Mouse (Mus musculus): ENCODE measurements at regions not wholly inside any gene's neighbourhood (a gene's known extent, or its start where the extent isn't known, plus 50 kb on each side); places are given as distances from the start of the nearest gene placed in this dataset.
A peak's percentile ranks its signal among the peaks of the same experiment; 100 is the strongest.

GRCm38 (mm10) chr4:53239856-53240255, 80.2 kb upstream of the Abca1 start:
- Histone ChIP-seq H3K27me3 (ENCODE audit: control insufficient read depth, insufficient read depth, low read depth, low read length) (no peaks in the 10 kb centered on the region), H3K4me3 (ENCODE audit: low read length) (no peak overlapping the region), H3K9me3 (ENCODE audit: control insufficient read depth, low read length) (no peaks in the 10 kb centered on the region), H3K27ac (ENCODE audit: low read length) (no peak overlapping the region), H3K9ac (ENCODE audit: low read length) (no peak overlapping the region), H3K4me1 (replicated peaks; ENCODE audit: control insufficient read depth, insufficient read depth, low read length) (no peaks in the 10 kb centered on the region), H3K4me2 (ENCODE audit: low read depth, low read length) (no peak overlapping the region), H3K36me3 (ENCODE audit: control insufficient read depth, insufficient read depth, low read length) (no peaks in the 10 kb centered on the region)
- WGBS, result 51% methylated on average over 5 of the region's 5 CpGs
- no peak for ATAC-seq (ENCODE audit: low read depth)

GRCm38 (mm10) chr4:53238314-53239259, 78.9 kb upstream of the Abca1 start:
- H3K36me3 ChIP-seq (ENCODE audit: control insufficient read depth, insufficient read depth, low read length), result no peaks in the 10 kb centered on the region
- WGBS, result 78% methylated on average over 14 of the region's 14 CpGs
- H3K4me3 ChIP-seq (ENCODE audit: low read length), result no peak overlapping the region
- no peaks in the 10 kb centered on the region for H3K27me3 ChIP-seq (ENCODE audit: control insufficient read depth, insufficient read depth, low read depth, low read length)
- no peaks in the 10 kb centered on the region for H3K4me1 ChIP-seq (replicated peaks; ENCODE audit: control insufficient read depth, insufficient read depth, low read length)
- ATAC-seq (ENCODE audit: low read depth), result peak; percentile 45; the same call in 1 of the 2 replicates
- H3K27ac ChIP-seq (ENCODE audit: low read length), result no peak overlapping the region
- no peaks in the 10 kb centered on the region for H3K9me3 ChIP-seq (ENCODE audit: control insufficient read depth, low read length)
- no peak overlapping the region for H3K4me2 ChIP-seq (ENCODE audit: low read depth, low read length)
- no peak overlapping the region for H3K9ac ChIP-seq (ENCODE audit: low read length)

- H3K36me3 ChIP-seq (ENCODE audit: control insufficient read depth, insufficient read depth, low read length), result no peaks in the 10 kb centered on the region
- no peaks in the 10 kb centered on the region for H3K4me1 ChIP-seq (replicated peaks; ENCODE audit: control insufficient read depth, insufficient read depth, low read length)
- H3K9me3 ChIP-seq (ENCODE audit: control insufficient read depth, low read length), result no peaks in the 10 kb centered on the region
- H3K27ac ChIP-seq (ENCODE audit: low read length), result no peak overlapping the region
- H3K9ac ChIP-seq (ENCODE audit: low read length), result no peak overlapping the region
- no peaks in the 10 kb centered on the region for H3K27me3 ChIP-seq (ENCODE audit: control insufficient read depth, insufficient read depth, low read depth, low read length)
- H3K4me3 ChIP-seq (ENCODE audit: low read length), result no peak overlapping the region
- ATAC-seq (ENCODE audit: low read depth), result no peak
- H3K4me2 ChIP-seq (ENCODE audit: low read depth, low read length), result no peak overlapping the region
- 43% methylated on average over 2 of the region's 2 CpGs for WGBS
These were observed 76.2 kb upstream of the Abca1 start for GRCm38 (mm10) chr4:53235870-53236269.

GRCm38 (mm10) chr4:53232436-53232835, 72.7 kb upstream of the Abca1 start:
- WGBS, result 63% methylated on average over 3 of the region's 3 CpGs
- no peaks in the 10 kb centered on the region for H3K9me3 ChIP-seq (ENCODE audit: control insufficient read depth, low read length)
- no peaks in the 10 kb centered on the region for H3K36me3 ChIP-seq (ENCODE audit: control insufficient read depth, insufficient read depth, low read length)
- no peak overlapping the region for H3K4me2 ChIP-seq (ENCODE audit: low read depth, low read length)
- H3K4me1 ChIP-seq (replicated peaks; ENCODE audit: control insufficient read depth, insufficient read depth, low read length), result no peaks in the 10 kb centered on the region
- no peak overlapping the region for H3K4me3 ChIP-seq (ENCODE audit: low read length)
- no peaks in the 10 kb centered on the region for H3K27me3 ChIP-seq (ENCODE audit: control insufficient read depth, insufficient read depth, low read depth, low read length)
- no peak overlapping the region for H3K27ac ChIP-seq (ENCODE audit: low read length)
- H3K9ac ChIP-seq (ENCODE audit: low read length), result no peak overlapping the region
- no peak for ATAC-seq (ENCODE audit: low read depth)

- no peak overlapping the region for H3K9ac ChIP-seq (ENCODE audit: low read length)
- no peaks in the 10 kb centered on the region for H3K27me3 ChIP-seq (ENCODE audit: control insufficient read depth, insufficient read depth, low read depth, low read length)
- H3K4me3 ChIP-seq (ENCODE audit: low read length), result no peak overlapping the region
- no peaks in the 10 kb centered on the region for H3K4me1 ChIP-seq (replicated peaks; ENCODE audit: control insufficient read depth, insufficient read depth, low read length)
- no peak overlapping the region for H3K27ac ChIP-seq (ENCODE audit: low read length)
- no peak overlapping the region for H3K4me2 ChIP-seq (ENCODE audit: low read depth, low read length)
- H3K36me3 ChIP-seq (ENCODE audit: control insufficient read depth, insufficient read depth, low read length), result no peaks in the 10 kb centered on the region
- WGBS, result 59% methylated on average over 4 of the region's 4 CpGs
- ATAC-seq (ENCODE audit: low read depth), result no peak
- H3K9me3 ChIP-seq (ENCODE audit: control insufficient read depth, low read length), result no peaks in the 10 kb centered on the region
These were observed 72.2 kb upstream of the Abca1 start for GRCm38 (mm10) chr4:53231867-53232266.

- no peaks in the 10 kb centered on the region for H3K36me3 ChIP-seq (ENCODE audit: control insufficient read depth, insufficient read depth, low read length)
- no peak overlapping the region for H3K4me2 ChIP-seq (ENCODE audit: low read depth, low read length)
- no peaks in the 10 kb centered on the region for H3K4me1 ChIP-seq (replicated peaks; ENCODE audit: control insufficient read depth, insufficient read depth, low read length)
- no peak overlapping the region for H3K27ac ChIP-seq (ENCODE audit: low read length)
- H3K4me3 ChIP-seq (ENCODE audit: low read length), result no peak overlapping the region
- no peaks in the 10 kb centered on the region for H3K27me3 ChIP-seq (ENCODE audit: control insufficient read depth, insufficient read depth, low read depth, low read length)
- no peaks in the 10 kb centered on the region for H3K9me3 ChIP-seq (ENCODE audit: control insufficient read depth, low read length)
- WGBS, result 87% methylated on average over 2 of the region's 2 CpGs
- no peak overlapping the region for H3K9ac ChIP-seq (ENCODE audit: low read length)
- ATAC-seq (ENCODE audit: low read depth), result no peak
These were observed 71.4 kb upstream of the Abca1 start for GRCm38 (mm10) chr4:53231046-53231445.

- no peak overlapping the region for H3K4me2 ChIP-seq (ENCODE audit: low read depth, low read length)
- WGBS, result 59% methylated on average over 4 of the region's 4 CpGs
- H3K9me3 ChIP-seq (ENCODE audit: control insufficient read depth, low read length), result no peaks in the 10 kb centered on the region
- no peaks in the 10 kb centered on the region for H3K36me3 ChIP-seq (ENCODE audit: control insufficient read depth, insufficient read depth, low read length)
- H3K9ac ChIP-seq (ENCODE audit: low read length), result no peak overlapping the region
- H3K27ac ChIP-seq (ENCODE audit: low read length), result no peak overlapping the region
- H3K27me3 ChIP-seq (ENCODE audit: control insufficient read depth, insufficient read depth, low read depth, low read length), result no peaks in the 10 kb centered on the region
- H3K4me1 ChIP-seq (replicated peaks; ENCODE audit: control insufficient read depth, insufficient read depth, low read length), result no peaks in the 10 kb centered on the region; the same call in 1 of the 2 replicates
- no peak overlapping the region for H3K4me3 ChIP-seq (ENCODE audit: low read length)
- no peak for ATAC-seq (ENCODE audit: low read depth)
These were observed 68.7 kb upstream of the Abca1 start for GRCm38 (mm10) chr4:53228444-53228843.

DNA sequence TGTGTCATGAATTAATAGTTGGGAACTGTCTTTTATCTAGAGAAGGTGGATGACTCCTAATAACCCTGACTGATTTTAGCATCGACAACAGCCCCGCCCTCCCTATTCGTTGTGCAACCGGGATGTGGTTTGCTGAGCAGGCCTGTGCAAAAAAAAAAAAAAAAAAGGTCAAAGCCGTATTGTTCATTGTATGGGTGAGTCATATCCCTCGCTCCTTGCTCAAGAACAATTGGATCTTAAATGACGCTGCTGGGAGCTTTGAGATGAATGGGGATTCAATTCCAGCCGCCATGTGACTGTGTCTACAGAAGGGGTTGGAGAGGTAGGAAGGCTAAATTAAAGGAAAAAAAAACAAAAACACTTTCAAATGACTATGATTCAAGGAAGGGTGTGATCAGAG, 68.1 kb upstream of the Abca1 start:
- Histone ChIP-seq H3K4me3 (ENCODE audit: low read length) (no peak overlapping the region), H3K9me3 (ENCODE audit: control insufficient read depth, low read length) (no peaks in the 10 kb centered on the region), H3K27ac (ENCODE audit: low read length) (no peak overlapping the region), H3K4me1 (replicated peaks; ENCODE audit: control insufficient read depth, insufficient read depth, low read length) (peaks cover 3% of the 10 kb centered on the region; the same call in 1 of the 2 replicates), H3K27me3 (ENCODE audit: control insufficient read depth, insufficient read depth, low read depth, low read length) (no peaks in the 10 kb centered on the region), H3K4me2 (ENCODE audit: low read depth, low read length) (no peak overlapping the region), H3K36me3 (ENCODE audit: control insufficient read depth, insufficient read depth, low read length) (no peaks in the 10 kb centered on the region), H3K9ac (ENCODE audit: low read length) (no peak overlapping the region)
- peak; percentile 32; the same call in 1 of the 2 replicates for ATAC-seq (ENCODE audit: low read depth)
- WGBS, result 51% methylated on average over 8 of the region's 8 CpGs

- H3K27ac ChIP-seq (ENCODE audit: low read length), result no peak overlapping the region
- no peaks in the 10 kb centered on the region for H3K36me3 ChIP-seq (ENCODE audit: control insufficient read depth, insufficient read depth, low read length)
- peaks cover 3% of the 10 kb centered on the region; the same call in 1 of the 2 replicates for H3K4me1 ChIP-seq (replicated peaks; ENCODE audit: control insufficient read depth, insufficient read depth, low read length)
- H3K4me3 ChIP-seq (ENCODE audit: low read length), result no peak overlapping the region
- WGBS, result 69% methylated on average over 1 of the region's 1 CpGs
- H3K9ac ChIP-seq (ENCODE audit: low read length), result no peak overlapping the region
- H3K4me2 ChIP-seq (ENCODE audit: low read depth, low read length), result no peak overlapping the region
- peak; percentile 24; the same call in 1 of the 2 replicates for ATAC-seq (ENCODE audit: low read depth)
- no peaks in the 10 kb centered on the region for H3K27me3 ChIP-seq (ENCODE audit: control insufficient read depth, insufficient read depth, low read depth, low read length)
- H3K9me3 ChIP-seq (ENCODE audit: control insufficient read depth, low read length), result no peaks in the 10 kb centered on the region
These were observed 67.4 kb upstream of the Abca1 start for GRCm38 (mm10) chr4:53227071-53227470.
